Mouse (Mus musculus) heart, adult 2 months (tissue): ENCODE data around the gene Ephx1.

ENCODE experiments used
- CTCF ChIP-seq: fragments of 200-600 bp; IDR thresholded peaks from 2 replicates; pipeline ENCODE4 v1.8.1; 2022; ENCODE audit warnings: antibody characterized with exemption, mild to moderate bottlenecking, moderate library complexity
- POLR2A ChIP-seq: fragments of 200-500 bp; IDR thresholded peaks from 2 replicates; pipeline ENCODE4 v1.6.1; 2011; ENCODE audit warnings: mild to moderate bottlenecking, low read depth, low read length, control low read depth; ENCODE audit not compliant: insufficient read depth

GRCm38 (mm10) chr1:180986701-180987100 is 34.0 kb downstream of the Ephx1 start:
- TF ChIP-seq CTCF (no peak), POLR2A (no peak)
